Mouse (Mus musculus): Measurements from ENCODE around the gene Tnfrsf4. TPM values are rescaled to one million over a fixed set of nuclear protein-coding genes. Genes with fewer than 3 reads are reported as not detected.

The Tnfrsf4 gene
- polyA plus RNA-seq, 1 experiment from 2014 or later: 0.35 TPM

DNA sequence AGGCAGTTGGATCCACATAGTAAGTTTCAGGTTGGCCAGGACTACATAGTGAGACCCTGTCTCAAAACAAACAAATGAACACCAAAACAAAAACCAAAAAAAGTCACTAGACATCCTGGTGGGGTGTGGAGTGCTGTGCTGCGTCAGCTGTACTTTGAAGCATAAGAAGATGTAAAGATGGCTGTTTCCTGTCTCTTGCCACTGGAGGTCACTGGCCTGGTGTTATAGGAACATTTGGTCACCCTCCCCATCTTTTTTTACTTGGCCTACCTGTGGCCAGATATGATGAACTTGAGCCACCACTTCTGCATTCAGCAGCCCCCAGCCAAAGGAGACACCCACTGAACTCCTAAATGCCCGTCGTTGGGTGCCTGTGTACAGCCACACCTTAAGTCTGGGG is 7.7 kb downstream of the Tnfrsf4 start:
- H3K4me3 ChIP-seq (ENCODE audit: low read depth, low read length): no peak overlapping the region
- ATAC-seq: no peak
- no peak for TF ChIP-seq CTCF (IDR thresholded peaks at IDR 0.05; ENCODE audit: low read depth)
- H3K9me3 ChIP-seq (ENCODE audit: control insufficient read depth): no peaks in the 10 kb centered on the region
- WGBS: 72% methylated on average over 3 of the region's 3 CpGs
- no peak overlapping the region for H3K4me2 ChIP-seq (replicated peaks; ENCODE audit: low read depth)
- no peak overlapping the region for H3K27ac ChIP-seq (ENCODE audit: low read depth, low read length)
- H3K9ac ChIP-seq (ENCODE audit: low read depth, low read length): no peak overlapping the region
- no peaks in the 10 kb centered on the region for H3K27me3 ChIP-seq (replicated peaks; ENCODE audit: control insufficient read depth, insufficient read depth, low read length)
- no peaks in the 10 kb centered on the region for H3K4me1 ChIP-seq (replicated peaks; ENCODE audit: control insufficient read depth, insufficient read depth, low read length)
- peaks cover 2% of the 10 kb centered on the region; the same call in 1 of the 2 replicates for H3K36me3 ChIP-seq (ENCODE audit: control insufficient read depth, insufficient read depth)

DNA sequence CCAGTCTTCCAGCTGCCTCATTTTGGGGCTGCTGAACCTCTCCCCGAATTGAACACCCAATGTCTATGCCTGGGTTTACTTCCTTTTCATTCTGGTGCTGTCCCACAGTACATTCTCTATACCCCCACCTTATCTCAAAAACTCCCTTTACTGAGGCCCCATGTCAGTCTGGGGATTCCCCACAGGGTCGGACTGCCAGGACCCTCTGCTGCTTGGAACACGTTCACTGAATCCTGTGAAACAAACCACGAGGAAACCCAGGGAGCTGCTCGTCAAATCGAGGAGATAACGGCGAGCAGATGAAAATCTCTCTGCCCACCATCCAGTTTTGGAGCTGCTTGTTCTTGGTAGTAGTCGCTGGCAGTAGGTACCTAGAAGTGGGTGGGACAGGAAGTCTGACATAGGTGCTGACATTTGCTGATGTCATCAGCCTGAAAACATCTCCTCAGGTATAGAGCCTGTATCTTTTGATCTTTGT is 8.3 kb downstream of the Tnfrsf4 start:
- H3K9me3 ChIP-seq (ENCODE audit: control insufficient read depth): no peaks in the 10 kb centered on the region
- H3K4me2 ChIP-seq (replicated peaks; ENCODE audit: low read depth): no peak overlapping the region
- ATAC-seq: no peak
- H3K4me1 ChIP-seq (replicated peaks; ENCODE audit: control insufficient read depth, insufficient read depth, low read length): no peaks in the 10 kb centered on the region
- H3K36me3 ChIP-seq (ENCODE audit: control insufficient read depth, insufficient read depth): no peaks in the 10 kb centered on the region; the same call in 1 of the 2 replicates
- no peak overlapping the region for H3K27ac ChIP-seq (ENCODE audit: low read depth, low read length)
- H3K9ac ChIP-seq (ENCODE audit: low read depth, low read length): no peak overlapping the region
- no peaks in the 10 kb centered on the region for H3K27me3 ChIP-seq (replicated peaks; ENCODE audit: control insufficient read depth, insufficient read depth, low read length)
- TF ChIP-seq CTCF (IDR thresholded peaks at IDR 0.05; ENCODE audit: low read depth): no peak
- H3K4me3 ChIP-seq (ENCODE audit: low read depth, low read length): no peak overlapping the region
- 43% methylated on average over 9 of the region's 9 CpGs for WGBS

DNA sequence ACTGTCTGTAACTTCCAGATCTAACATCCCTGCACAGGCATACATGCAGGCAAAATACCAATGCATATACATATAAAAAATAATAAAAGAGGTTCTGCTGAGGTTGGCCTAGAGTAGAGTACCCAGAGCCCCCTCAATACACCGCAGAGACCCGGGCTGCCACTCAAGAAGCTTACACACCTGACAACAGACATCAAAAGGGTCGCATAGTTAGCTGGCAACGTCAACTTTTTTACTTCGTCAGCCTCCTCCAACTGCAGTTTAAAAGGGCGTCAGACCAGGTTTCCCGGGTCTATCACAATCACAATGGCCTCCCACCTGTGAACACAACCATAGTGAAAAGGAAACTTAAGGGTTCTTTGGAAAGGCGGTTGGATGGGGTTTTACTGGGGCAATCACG is 9.9 kb downstream of the Tnfrsf4 start:
- Histone ChIP-seq H3K27me3 (replicated peaks; ENCODE audit: control insufficient read depth, insufficient read depth, low read length) (no peaks in the 10 kb centered on the region), H3K27ac (ENCODE audit: low read depth, low read length) (no peak overlapping the region), H3K36me3 (ENCODE audit: control insufficient read depth, insufficient read depth) (peaks cover 5% of the 10 kb centered on the region; the same call in 1 of the 2 replicates), H3K9me3 (ENCODE audit: control insufficient read depth) (no peaks in the 10 kb centered on the region), H3K4me2 (replicated peaks; ENCODE audit: low read depth) (no peak overlapping the region), H3K4me3 (ENCODE audit: low read depth, low read length) (no peak overlapping the region), H3K4me1 (replicated peaks; ENCODE audit: control insufficient read depth, insufficient read depth, low read length) (no peaks in the 10 kb centered on the region), H3K9ac (ENCODE audit: low read depth, low read length) (no peak overlapping the region)
- no peak for ATAC-seq
- 84% methylated on average over 9 of the region's 9 CpGs for WGBS
- TF ChIP-seq CTCF (IDR thresholded peaks at IDR 0.05; ENCODE audit: low read depth): no peak

GRCm38 (mm10) chr4:156024184-156024583 is 10.5 kb downstream of the Tnfrsf4 start:
- Histone ChIP-seq H3K27ac (ENCODE audit: low read depth, low read length) (no peak overlapping the region), H3K9ac (ENCODE audit: low read depth, low read length) (no peak overlapping the region), H3K4me2 (replicated peaks; ENCODE audit: low read depth) (no peak overlapping the region), H3K27me3 (replicated peaks; ENCODE audit: control insufficient read depth, insufficient read depth, low read length) (no peaks in the 10 kb centered on the region), H3K4me1 (replicated peaks; ENCODE audit: control insufficient read depth, insufficient read depth, low read length) (no peaks in the 10 kb centered on the region), H3K4me3 (ENCODE audit: low read depth, low read length) (no peak overlapping the region), H3K9me3 (ENCODE audit: control insufficient read depth) (no peaks in the 10 kb centered on the region), H3K36me3 (ENCODE audit: control insufficient read depth, insufficient read depth) (peaks cover 7% of the 10 kb centered on the region; the same call in 1 of the 2 replicates)
- no peak for TF ChIP-seq CTCF (IDR thresholded peaks at IDR 0.05; ENCODE audit: low read depth)
- no peak for ATAC-seq
- 91% methylated on average over 7 of the region's 7 CpGs for WGBS

GRCm38 (mm10) chr4:156026013-156026412 is 12.4 kb downstream of the Tnfrsf4 start, which contains the start of gene Tnfrsf18:
Gene Tnfrsf18, plus strand, starts transcription at chr4:156026164.
- no peaks in the 10 kb centered on the region for H3K27me3 ChIP-seq (replicated peaks; ENCODE audit: control insufficient read depth, insufficient read depth, low read length)
- peak; percentile 45; the same call in 1 of the 2 replicates for TF ChIP-seq CTCF (IDR thresholded peaks at IDR 0.05; ENCODE audit: low read depth)
- H3K4me2 ChIP-seq (replicated peaks; ENCODE audit: low read depth): no peak within 1 kb of the TSS
- no peak within 1 kb of the TSS for H3K9ac ChIP-seq (ENCODE audit: low read depth, low read length)
- ATAC-seq: no peak
- peaks cover 9% of the 10 kb centered on the region; the same call in 1 of the 2 replicates for H3K36me3 ChIP-seq (ENCODE audit: control insufficient read depth, insufficient read depth)
- peaks cover 8% of the 10 kb centered on the region; the same call in 1 of the 2 replicates for H3K4me1 ChIP-seq (replicated peaks; ENCODE audit: control insufficient read depth, insufficient read depth, low read length)
- no peak within 1 kb of the TSS for H3K27ac ChIP-seq (ENCODE audit: low read depth, low read length)
- WGBS: 42% methylated on average over 4 of the region's 4 CpGs
- H3K9me3 ChIP-seq (ENCODE audit: control insufficient read depth): no peaks in the 10 kb centered on the region
- H3K4me3 ChIP-seq (ENCODE audit: low read depth, low read length): no peak within 1 kb of the TSS

DNA sequence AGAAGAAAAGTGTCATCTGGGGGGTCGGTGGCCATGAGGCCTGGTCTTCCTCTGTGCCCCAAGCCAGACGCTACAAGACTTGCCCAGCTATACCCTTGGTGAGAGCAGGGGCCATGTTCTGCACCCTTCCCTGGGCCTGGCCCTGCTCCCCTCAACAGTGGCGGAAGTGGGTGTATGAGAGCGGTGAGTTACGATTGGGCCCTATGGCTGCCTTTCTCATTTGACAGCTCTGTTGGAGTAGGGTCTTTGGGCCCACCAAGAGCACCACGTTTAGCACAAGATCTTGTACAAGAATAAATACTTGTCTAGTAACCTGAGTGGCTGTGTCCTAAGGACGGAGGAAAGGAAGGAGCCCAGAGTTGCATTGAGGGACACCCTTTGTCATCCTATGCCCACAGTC is 14.9 kb downstream of the Tnfrsf4 start:
- no peak for TF ChIP-seq CTCF (IDR thresholded peaks at IDR 0.05; ENCODE audit: low read depth)
- H3K27ac ChIP-seq (ENCODE audit: low read depth, low read length): no peak overlapping the region
- H3K4me2 ChIP-seq (replicated peaks; ENCODE audit: low read depth): no peak overlapping the region
- no peaks in the 10 kb centered on the region for H3K27me3 ChIP-seq (replicated peaks; ENCODE audit: control insufficient read depth, insufficient read depth, low read length)
- no peaks in the 10 kb centered on the region for H3K9me3 ChIP-seq (ENCODE audit: control insufficient read depth)
- H3K36me3 ChIP-seq (ENCODE audit: control insufficient read depth, insufficient read depth): peaks cover 9% of the 10 kb centered on the region; the same call in 1 of the 2 replicates
- H3K9ac ChIP-seq (ENCODE audit: low read depth, low read length): no peak overlapping the region
- peaks cover 9% of the 10 kb centered on the region; the same call in 1 of the 2 replicates for H3K4me1 ChIP-seq (replicated peaks; ENCODE audit: control insufficient read depth, insufficient read depth, low read length)
- 94% methylated on average over 7 of the region's 7 CpGs for WGBS
- no peak for ATAC-seq
- no peak overlapping the region for H3K4me3 ChIP-seq (ENCODE audit: low read depth, low read length)
